Mouse (Mus musculus) c-Kit-positive CD71-positive TER-119-positive erythroid progenitor cells, embryonic 14.5 days (primary cell): ENCODE data around the gene Serpine2.

Experiments
- DNase-seq: peaks from one replicate; pipeline ENCODE4 v3.0.0-alpha.2; 2013; ENCODE audit warnings: low spot score

The Serpine2 gene

DNA sequence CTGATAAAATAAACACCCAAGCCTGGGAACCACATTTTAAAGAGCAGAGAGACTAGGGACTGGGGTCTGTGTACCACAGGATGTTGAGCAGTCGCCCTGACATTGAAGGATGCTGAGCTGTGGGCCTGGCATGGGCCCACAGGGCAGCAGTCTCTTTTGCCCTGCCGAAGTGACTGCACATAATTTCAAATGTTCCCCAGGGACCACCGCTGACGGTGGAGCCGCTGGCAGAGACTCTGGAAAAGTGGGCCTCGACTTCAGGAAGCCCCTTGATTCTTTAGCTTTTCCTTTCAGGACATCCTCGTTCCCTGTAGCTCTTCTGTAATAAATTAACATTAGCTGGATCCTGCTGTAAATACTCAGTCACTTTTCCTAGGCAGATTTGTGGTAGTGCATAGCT lies 103.8 kb downstream of the Serpine2 start:
- DNase-seq, result no peak

GRCm38 (mm10) chr1:79756417-79756816 lies 104.6 kb downstream of the Serpine2 start:
- DNase-seq, result no peak

DNA sequence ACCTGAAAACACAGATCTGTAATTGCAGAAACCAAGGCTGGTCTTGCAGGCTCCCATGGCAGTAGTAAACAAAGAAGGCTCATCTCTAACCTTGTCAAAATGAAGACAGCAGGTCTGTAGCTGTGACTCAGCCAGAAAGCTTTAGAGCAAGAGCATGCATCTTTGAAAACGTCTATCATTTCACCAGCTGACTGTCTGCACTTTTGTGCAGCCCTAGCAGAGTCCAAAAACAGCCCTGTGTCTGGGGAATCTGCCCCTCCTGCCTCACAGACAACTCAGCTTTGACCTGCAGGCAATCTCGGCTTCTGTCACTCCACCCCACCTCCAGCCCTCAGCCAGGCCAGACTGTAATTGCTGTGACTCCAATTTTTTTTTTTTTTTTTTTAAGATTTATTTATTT lies 105.6 kb downstream of the Serpine2 start:
- DNase-seq, result no peak

DNA sequence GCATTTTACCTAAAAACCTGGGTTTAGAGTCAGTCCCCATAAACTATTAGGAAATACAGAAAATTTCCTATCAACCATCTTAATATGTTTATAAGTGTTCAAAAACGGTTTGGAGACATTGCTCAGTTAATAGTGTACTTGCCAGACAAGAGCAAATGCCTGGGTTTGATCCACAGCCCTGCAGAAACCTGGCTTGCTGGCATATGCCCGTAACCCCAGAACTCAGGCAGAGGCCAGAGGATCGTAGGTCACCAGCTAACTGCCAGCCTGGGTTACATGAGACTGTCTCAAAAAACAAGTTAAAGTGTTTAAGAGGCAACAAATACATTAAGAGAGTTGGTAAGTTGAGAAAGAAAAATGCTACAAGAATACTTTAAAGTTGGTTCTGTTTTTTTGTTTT lies 106.0 kb downstream of the Serpine2 start:
- DNase-seq, result no peak

DNA sequence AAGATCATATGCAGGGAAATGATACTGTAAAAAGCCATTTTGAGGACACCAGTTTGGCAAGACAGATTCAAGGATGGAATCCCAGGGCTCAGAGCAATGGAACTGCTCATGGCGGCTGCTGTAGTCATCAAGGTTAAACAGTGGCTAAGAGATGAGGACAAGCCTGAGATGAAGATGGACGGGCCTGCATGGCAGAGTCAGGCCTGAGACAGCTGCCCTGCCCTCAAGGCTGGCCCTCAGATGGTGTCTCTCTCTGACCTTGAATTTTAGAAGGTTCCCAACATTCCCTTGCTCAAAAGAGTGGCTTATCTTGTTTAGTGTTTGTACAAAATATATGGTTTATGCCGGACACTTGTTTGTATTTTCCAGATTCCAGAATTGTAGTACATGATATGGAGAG lies 107.5 kb downstream of the Serpine2 start:
- DNase-seq, result no peak

GRCm38 (mm10) chr1:79752714-79753340 lies 108.2 kb downstream of the Serpine2 start:
- no peak for DNase-seq

GRCm38 (mm10) chr1:79752015-79752695 lies 108.8 kb downstream of the Serpine2 start:
- no peak for DNase-seq

DNA sequence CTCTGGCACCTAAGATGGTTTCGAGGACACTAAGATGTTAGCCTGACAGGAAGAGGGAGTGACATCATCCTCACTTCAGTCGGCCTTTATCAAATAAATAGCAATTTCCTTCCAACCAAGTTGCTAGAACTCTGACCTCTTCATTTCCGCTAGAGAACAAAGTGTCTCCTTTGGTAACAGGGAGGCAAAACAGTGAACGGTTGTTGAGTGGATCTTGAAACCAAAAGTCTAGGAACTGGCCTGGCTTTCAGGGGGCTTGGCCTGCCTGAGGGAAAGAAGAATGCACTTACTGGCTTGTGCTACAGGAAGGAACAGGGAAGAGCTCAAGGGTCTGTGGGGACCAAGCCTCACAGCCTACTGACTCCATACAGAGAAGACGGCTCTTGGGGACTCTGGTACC lies 109.8 kb downstream of the Serpine2 start:
- no peak for DNase-seq

DNA sequence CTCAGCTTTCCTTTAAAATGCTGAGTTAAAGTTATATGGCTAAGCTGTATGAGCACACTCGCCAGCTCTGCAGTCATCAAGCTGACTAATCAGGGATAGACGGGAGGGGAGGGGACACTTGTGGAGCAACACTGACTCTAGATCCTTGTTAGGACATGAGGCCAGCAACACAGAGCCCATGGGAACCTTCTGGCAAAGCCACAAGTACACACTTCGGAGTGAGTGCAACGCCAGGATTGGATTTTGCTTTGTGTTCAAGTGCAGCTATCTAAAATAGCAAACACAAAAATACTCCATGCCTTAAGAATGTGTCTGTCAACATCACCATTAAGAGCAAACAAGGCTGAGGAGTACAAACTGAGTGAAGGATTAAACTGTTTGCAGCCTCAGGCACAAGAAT lies 114.9 kb downstream of the Serpine2 start:
- DNase-seq, result no peak
